Mouse (Mus musculus) liver, adult 2 months (tissue): ENCODE results near the gene Mast3. TPM values are rescaled to one million over a fixed set of nuclear protein-coding genes. Genes with fewer than 3 reads are reported as not detected.
A peak's percentile ranks its signal among the peaks of the same experiment; 100 is the strongest.

ENCODE experiments used
- DNase-seq: peaks from one replicate; pipeline ENCODE4 v3.0.0-alpha.2; 2011; ENCODE audit warnings: low read depth, low spot score; ENCODE audit errors: extremely low read depth
- H3K27ac ChIP-seq: fragments of 200-500 bp; replicated peaks from 2 replicates; pipeline ENCODE4 v1.5.1; 2012; ENCODE audit warnings: low read depth, mild to moderate bottlenecking, control low read depth, inconsistent platforms, low read length; ENCODE audit not compliant: insufficient read depth
- H3K27me3 ChIP-seq: fragments of 200-500 bp; 2 replicates; pipeline ENCODE4 v1.6.1; 2012; ENCODE audit warnings: mild to moderate bottlenecking, moderate library complexity, low read length, inconsistent platforms; ENCODE audit not compliant: control insufficient read depth, insufficient read depth
- H3K36me3 ChIP-seq: fragments of 200-500 bp; 2 replicates; pipeline ENCODE4 v1.6.1; 2012; ENCODE audit warnings: low read length, inconsistent platforms; ENCODE audit not compliant: control insufficient read depth, insufficient read depth
- H3K4me1 ChIP-seq: fragments of 200-500 bp; 2 replicates; pipeline ENCODE4 v1.6.1; 2011; ENCODE audit warnings: low read length; ENCODE audit not compliant: control insufficient read depth, insufficient read depth
- H3K4me3 ChIP-seq: fragments of 200-500 bp; 2 replicates; pipeline ENCODE4 v1.5.1; 2011; ENCODE audit warnings: low read depth, mild to moderate bottlenecking, control low read depth, low read length, moderate library complexity; ENCODE audit not compliant: insufficient read depth
- H3K79me2 ChIP-seq: fragments of 200-500 bp; 2 replicates; pipeline ENCODE4 v1.6.1; 2012; ENCODE audit warnings: inconsistent platforms, mild to moderate bottlenecking, low read length, moderate library complexity; ENCODE audit not compliant: control insufficient read depth, insufficient read depth
- H3K9ac ChIP-seq: fragments of 200-500 bp; 2 replicates; pipeline ENCODE4 v1.6.1; 2012; ENCODE audit warnings: low read depth, mild to moderate bottlenecking, control low read depth, inconsistent platforms, low read length
- CTCF ChIP-seq: fragments of 200-500 bp; IDR thresholded peaks from 2 replicates; pipeline ENCODE4 v1.5.1; 2011; ENCODE audit warnings: low read depth, low read length, control low read depth
- POLR2A ChIP-seq: fragments of 200-500 bp; IDR thresholded peaks from 2 replicates; pipeline ENCODE4 v1.6.1; 2011; ENCODE audit warnings: low read length, control low read depth; ENCODE audit not compliant: insufficient read depth; ENCODE audit errors: extremely low read depth
- WGBS: fragments of 180-500 bp; shearing (Covaris S2); methylation state at CpG from one replicate; pipeline ENCODE4 v1.1.7; 2018; 5-methylcytosine and 5-hydroxymethylcytosine counted together
- polyA plus RNA-seq: library from polyadenylated mRNA; depleted of rRNA; stranded (reverse); fragments of >200 nt; gene quantifications from 2 replicates; pipeline ENCODE4 v1.2.3, GENCODE M21; 2012
- total RNA-seq: library from RNA; depleted of rRNA; stranded (reverse); fragments of >200 nt; gene quantifications from 2 replicates; pipeline ENCODE4 v1.2.3, GENCODE M21; 2014

Mast3 gene
- total and polyA plus RNA-seq, 2 experiments = 16.7 to 29.0 TPM

DNA sequence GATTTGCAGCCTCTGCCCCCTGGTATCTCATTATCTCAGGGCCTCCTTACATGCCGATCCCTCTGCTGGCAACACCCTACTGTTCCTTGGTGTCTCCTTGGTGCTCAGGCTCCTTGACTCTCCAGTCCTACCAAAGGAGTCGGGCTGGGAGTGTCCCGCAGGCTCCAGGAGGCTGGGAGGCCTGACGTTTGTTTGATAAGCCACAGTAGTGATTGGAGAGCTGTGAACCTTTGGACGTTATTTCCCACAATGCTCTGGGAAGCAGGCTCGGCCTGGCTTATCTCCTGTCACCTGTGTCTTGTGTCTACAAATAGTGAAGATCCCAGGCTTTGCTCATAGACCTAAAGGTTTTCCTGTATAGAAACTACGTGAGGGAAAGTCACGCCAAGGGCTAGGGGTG, 40.8 kb downstream of the Mast3 start:
- TF ChIP-seq POLR2A (0 out of 2 replicates have a peak, but pooled peaks have one; percentile 15), CTCF (no peak)
- WGBS = 31% methylated on average over 8 of the region's 8 CpGs
- peak; percentile 86 for DNase-seq
- Histone ChIP-seq H3K4me1 (peaks cover 16% of the 10 kb centered on the region), H3K4me3 (peak overlapping the region; percentile 10; the same call in 1 of the 2 replicates), H3K79me2 (no peaks in the 10 kb centered on the region), H3K9ac (peak overlapping the region; percentile 56), H3K27ac (peak overlapping the region; percentile 36), H3K27me3 (no peaks in the 10 kb centered on the region), H3K36me3 (no peaks in the 10 kb centered on the region)

DNA sequence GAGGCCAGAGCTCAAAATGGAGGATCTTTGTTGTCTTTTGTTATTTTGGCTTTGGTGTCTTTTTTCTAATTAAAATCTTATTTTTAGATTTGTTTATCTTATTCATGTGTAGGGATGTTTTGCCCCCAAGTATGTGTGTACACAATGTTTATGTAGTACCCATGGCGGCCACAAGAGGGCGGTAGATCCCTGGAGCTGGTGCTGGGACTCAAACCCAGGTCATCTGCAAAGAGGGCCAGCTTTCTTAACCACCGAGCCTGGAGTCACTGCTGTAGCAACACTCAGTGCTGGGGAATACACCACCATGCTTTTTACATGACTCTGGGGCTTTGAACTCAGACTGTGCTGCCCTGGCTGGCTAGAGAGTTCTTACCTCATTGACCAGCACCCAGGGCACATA, 41.5 kb downstream of the Mast3 start:
- peak overlapping the region; percentile 36 for H3K27ac ChIP-seq
- no peak overlapping the region for H3K9ac ChIP-seq
- peaks cover 18% of the 10 kb centered on the region for H3K4me1 ChIP-seq
- no peak overlapping the region for H3K4me3 ChIP-seq
- TF ChIP-seq POLR2A (no peak), CTCF (peak; percentile 88)
- H3K79me2 ChIP-seq = no peaks in the 10 kb centered on the region
- no peak for DNase-seq
- no peaks in the 10 kb centered on the region for H3K36me3 ChIP-seq
- H3K27me3 ChIP-seq = no peaks in the 10 kb centered on the region
- WGBS = 1% methylated on average over 3 of the region's 3 CpGs

DNA sequence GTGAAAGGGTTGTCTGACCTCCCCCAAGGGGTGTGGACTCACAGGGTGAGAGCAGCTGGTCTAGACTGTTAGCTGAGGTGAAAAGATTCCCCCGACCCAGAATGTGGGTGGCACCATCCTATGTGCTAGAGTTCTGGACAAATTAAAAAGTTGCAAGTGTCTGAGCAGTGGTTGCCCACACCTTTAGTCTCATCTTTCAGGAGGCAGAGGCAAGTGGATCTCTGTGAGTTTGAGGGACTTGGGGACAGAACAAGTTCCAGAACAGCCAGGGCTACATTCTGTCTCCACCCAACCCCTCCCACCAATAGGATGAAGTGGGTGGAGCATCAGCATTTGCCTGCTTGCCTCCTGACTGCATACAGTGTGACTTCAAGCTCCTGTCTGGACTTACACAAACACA, 42.7 kb downstream of the Mast3 start:
- Histone ChIP-seq H3K9ac (no peak overlapping the region), H3K4me1 (peaks cover 13% of the 10 kb centered on the region), H3K79me2 (no peaks in the 10 kb centered on the region), H3K36me3 (no peaks in the 10 kb centered on the region), H3K4me3 (no peak overlapping the region), H3K27me3 (no peaks in the 10 kb centered on the region), H3K27ac (no peak overlapping the region)
- DNase-seq = no peak
- TF ChIP-seq POLR2A = no peak
- TF ChIP-seq CTCF = no peak
- 48% methylated on average over 1 of the region's 1 CpGs for WGBS

DNA sequence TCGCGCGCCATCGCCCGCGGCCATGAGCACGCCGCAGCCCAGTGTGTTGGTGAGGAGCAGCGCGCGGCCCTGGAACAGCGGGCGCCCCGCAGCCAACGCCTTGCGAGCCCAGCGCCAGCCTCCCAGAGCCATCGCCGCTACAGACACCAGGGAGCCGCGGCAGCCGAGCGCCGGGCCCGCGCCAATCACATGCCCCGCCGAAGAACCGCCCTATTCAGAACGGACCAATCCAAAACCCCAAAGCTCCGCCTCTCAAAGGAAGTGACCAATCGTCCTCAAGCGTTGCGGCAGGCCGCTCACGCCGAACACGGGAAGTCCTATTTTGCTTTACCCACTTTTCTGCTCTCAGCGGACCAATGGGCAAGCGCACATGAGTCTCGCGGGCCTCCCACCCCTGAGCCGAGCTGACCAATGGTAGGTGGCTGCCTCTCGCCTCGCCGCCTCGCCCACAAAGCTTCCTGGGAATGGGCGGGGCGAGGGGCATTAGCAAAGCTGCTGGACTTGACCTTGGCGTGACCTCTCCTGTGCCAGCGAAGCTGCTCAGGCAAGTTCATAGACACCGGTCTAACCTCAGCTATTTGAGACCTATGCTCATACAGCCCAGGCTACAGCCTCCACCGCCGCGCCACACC, 44.0 kb downstream of the Mast3 start, which contains the start of gene Mpv17l2:
Gene Mpv17l2, minus strand, starts transcription at position 172 of the 632 bp plus-strand sequence.
- Histone ChIP-seq H3K36me3 (no peaks in the 10 kb centered on the region), H3K4me3 (peak within 1 kb of the TSS; percentile 71), H3K27ac (peak within 1 kb of the TSS; percentile 78), H3K9ac (peak within 1 kb of the TSS; percentile 92), H3K4me1 (peaks cover 11% of the 10 kb centered on the region), H3K79me2 (no peaks in the 10 kb centered on the region), H3K27me3 (no peaks in the 10 kb centered on the region)
- peak; percentile 81 for TF ChIP-seq POLR2A
- TF ChIP-seq CTCF = no peak
- WGBS = 1% methylated on average over 55 of the region's 55 CpGs
- peak; percentile 98 for DNase-seq

DNA sequence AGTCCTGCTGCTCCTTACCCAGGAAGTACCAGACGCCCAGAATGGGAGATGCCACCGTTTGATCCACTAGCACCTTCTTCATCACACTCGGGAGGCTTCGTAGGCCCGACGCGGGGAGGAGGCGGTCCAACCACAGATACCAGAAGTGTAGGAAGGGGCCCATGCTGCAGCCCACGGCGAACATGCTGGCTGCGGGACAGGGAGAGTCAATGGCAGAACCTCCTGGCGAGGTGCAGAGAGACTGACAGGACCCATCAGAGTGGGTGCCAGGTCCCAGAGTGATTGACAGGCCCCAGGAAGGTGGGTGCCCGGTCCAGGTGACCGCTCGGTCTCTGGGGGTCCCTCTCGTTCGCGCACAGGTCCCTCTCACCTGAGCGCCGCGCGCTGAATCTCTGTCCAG, 44.5 kb downstream of the Mast3 start:
- H3K27ac ChIP-seq = peak overlapping the region; percentile 54
- H3K9ac ChIP-seq = peak overlapping the region; percentile 92
- 3% methylated on average over 22 of the region's 22 CpGs for WGBS
- no peaks in the 10 kb centered on the region for H3K27me3 ChIP-seq
- no peaks in the 10 kb centered on the region for H3K79me2 ChIP-seq
- peaks cover 14% of the 10 kb centered on the region for H3K4me1 ChIP-seq
- no peaks in the 10 kb centered on the region for H3K36me3 ChIP-seq
- H3K4me3 ChIP-seq = peak overlapping the region; percentile 71
- DNase-seq = no peak
- TF ChIP-seq CTCF (no peak), POLR2A (no peak)
